Mouse (Mus musculus) midbrain, embryonic 10.5 days (tissue): Measurements from ENCODE around the gene Slc44a4. TPM values are rescaled to one million over a fixed set of nuclear protein-coding genes. Genes with fewer than 3 reads are reported as not detected.
"Not testable (repeated sequence)": the region's sequence is repeated elsewhere in the genome, so short reads cannot be mapped to it uniquely, and the experiment has no call there.

Experiments
- DNase-seq: peaks from one replicate; pipeline ENCODE4 v3.0.0-alpha.2; 2017; ENCODE audit warnings: low spot score
- H3K27ac ChIP-seq: fragments of 300-500 bp; sonication (generic); replicated peaks from 2 replicates; pipeline ENCODE4 v1.5.1; 2016; ENCODE audit warnings: mild to moderate bottlenecking
- H3K27me3 ChIP-seq: fragments of 300-500 bp; sonication (generic); 2 replicates; pipeline ENCODE4 v1.6.1; 2016; ENCODE audit warnings: low read depth, mild to moderate bottlenecking; ENCODE audit not compliant: poor library complexity, severe bottlenecking
- H3K36me3 ChIP-seq: fragments of 300-500 bp; sonication (generic); 2 replicates; pipeline ENCODE4 v1.6.1; 2016; ENCODE audit warnings: mild to moderate bottlenecking, moderate library complexity
- H3K4me1 ChIP-seq: fragments of 300-500 bp; sonication (generic); 2 replicates; pipeline ENCODE4 v1.6.1; 2016
- H3K4me3 ChIP-seq: fragments of 300-500 bp; sonication (generic); 2 replicates; pipeline ENCODE4 v1.5.1; 2016; ENCODE audit warnings: mild to moderate bottlenecking, moderate library complexity
- H3K9me3 ChIP-seq: fragments of 300-500 bp; sonication (generic); replicated peaks from 2 replicates; pipeline ENCODE4 v1.6.1; 2016; ENCODE audit warnings: mild to moderate bottlenecking
- WGBS: fragments of 180-500 bp; shearing (Covaris S2); methylation state at CpG from one replicate; pipeline ENCODE4 v1.1.7; 2016; 5-methylcytosine and 5-hydroxymethylcytosine counted together
- polyA plus RNA-seq: library from polyadenylated mRNA; unstranded; fragments of >200 nt; fragmentation: Nextera tagmentation; extraction: Ambion mirVana; gene quantifications from 2 replicates; pipeline ENCODE4 v1.2.1, GENCODE M21; 2016

The Slc44a4 gene
- polyA plus RNA-seq, 1 experiment from 2014 or later: not detected

- Histone ChIP-seq H3K9me3 (no peaks in the 10 kb centered on the region), H3K36me3 (0 out of 2 replicates have a peak, but pooled peaks cover 15% of the 10 kb centered on the region), H3K27ac (no peak overlapping the region; the same call in 1 of the 2 replicates), H3K4me3 (peak overlapping the region; percentile 69), H3K4me1 (peaks cover 35% of the 10 kb centered on the region), H3K27me3 (peaks cover 9% of the 10 kb centered on the region; the same call in 1 of the 2 replicates)
- DNase-seq: no peak
- 91% methylated on average over 8 of the region's 8 CpGs for WGBS
Measured at GRCm38 (mm10) chr17:34932287-34932686, 18.0 kb downstream of the Slc44a4 start.

- 0 out of 2 replicates have a peak overlapping the region, but pooled peaks have one; percentile 9 for H3K27ac ChIP-seq
- no peak for DNase-seq
- 71% methylated on average over 24 of the region's 24 CpGs for WGBS
Measured at GRCm38 (mm10) chr17:34934031-34934430, 19.8 kb downstream of the Slc44a4 start.

GRCm38 (mm10) chr17:34934830-34935229 is 20.6 kb downstream of the Slc44a4 start:
- no peak for DNase-seq
- Histone ChIP-seq H3K4me1 (peaks cover 35% of the 10 kb centered on the region), H3K9me3 (no peaks in the 10 kb centered on the region), H3K27me3 (peaks cover 9% of the 10 kb centered on the region; the same call in 1 of the 2 replicates), H3K4me3 (no peak overlapping the region), H3K27ac (no peak overlapping the region), H3K36me3 (0 out of 2 replicates have a peak, but pooled peaks cover 15% of the 10 kb centered on the region)
- 58% methylated on average over 8 of the region's 8 CpGs for WGBS

More at GRCm38 (mm10) chr17:34934031-34934430, 19.8 kb downstream of the Slc44a4 start:
- Histone ChIP-seq H3K4me1 (peaks cover 35% of the 10 kb centered on the region), H3K36me3 (0 out of 2 replicates have a peak, but pooled peaks cover 15% of the 10 kb centered on the region), H3K27me3 (peaks cover 9% of the 10 kb centered on the region; the same call in 1 of the 2 replicates), H3K9me3 (no peaks in the 10 kb centered on the region), H3K4me3 (peak overlapping the region; percentile 18; the same call in 1 of the 2 replicates)

GRCm38 (mm10) chr17:34937960-34938505 is 23.8 kb downstream of the Slc44a4 start:
- Histone ChIP-seq H3K9me3 (no peaks in the 10 kb centered on the region), H3K4me1 (peaks cover 25% of the 10 kb centered on the region), H3K4me3 (no peak overlapping the region), H3K36me3 (0 out of 2 replicates have a peak, but pooled peaks cover 13% of the 10 kb centered on the region), H3K27ac (no peak overlapping the region), H3K27me3 (no peaks in the 10 kb centered on the region)
- 86% methylated on average over 6 of the region's 6 CpGs for WGBS
- no peak for DNase-seq

- Histone ChIP-seq H3K36me3 (no peaks in the 10 kb centered on the region), H3K27ac (peak overlapping the region; percentile 83), H3K4me1 (peaks cover 8% of the 10 kb centered on the region), H3K27me3 (no peaks in the 10 kb centered on the region), H3K4me3 (peak overlapping the region; percentile 53), H3K9me3 (no peaks in the 10 kb centered on the region)
- WGBS: 8% methylated on average over 15 of the region's 15 CpGs
- DNase-seq: peak; percentile 64
Measured at GRCm38 (mm10) chr17:34941344-34942041, 27.2 kb downstream of the Slc44a4 start.

- Histone ChIP-seq H3K4me3 (no peak overlapping the region), H3K9me3 (no peaks in the 10 kb centered on the region), H3K36me3 (no peaks in the 10 kb centered on the region), H3K27me3 (no peaks in the 10 kb centered on the region), H3K4me1 (peaks cover 8% of the 10 kb centered on the region), H3K27ac (no peak overlapping the region)
- DNase-seq: no peak
- 90% methylated on average over 4 of the region's 4 CpGs for WGBS
Measured at GRCm38 (mm10) chr17:34943128-34943815, 29.0 kb downstream of the Slc44a4 start.

GRCm38 (mm10) chr17:34944362-34944761 is 30.1 kb downstream of the Slc44a4 start:
- peaks cover 2% of the 10 kb centered on the region for H3K36me3 ChIP-seq
- H3K4me1 ChIP-seq: peaks cover 8% of the 10 kb centered on the region
- no peaks in the 10 kb centered on the region for H3K9me3 ChIP-seq
- no peaks in the 10 kb centered on the region for H3K27me3 ChIP-seq
- H3K4me3 ChIP-seq: no peak overlapping the region
- H3K27ac ChIP-seq: no peak overlapping the region
- no peak for DNase-seq

- WGBS: 94% methylated on average over 5 of the region's 5 CpGs
- Histone ChIP-seq H3K4me1 (peaks cover 15% of the 10 kb centered on the region), H3K36me3 (peaks cover 24% of the 10 kb centered on the region), H3K9me3 (no peaks in the 10 kb centered on the region), H3K27ac (no peak overlapping the region), H3K4me3 (no peak overlapping the region), H3K27me3 (no peaks in the 10 kb centered on the region)
- no peak for DNase-seq
Measured at GRCm38 (mm10) chr17:34946486-34947140, 32.3 kb downstream of the Slc44a4 start.

- Histone ChIP-seq H3K36me3 (peaks cover 25% of the 10 kb centered on the region), H3K4me1 (peaks cover 11% of the 10 kb centered on the region), H3K9me3 (no peaks in the 10 kb centered on the region), H3K4me3 (no peak overlapping the region), H3K27ac (no peak overlapping the region), H3K27me3 (no peaks in the 10 kb centered on the region)
- DNase-seq: peak; percentile 46
- 37% methylated on average over 8 of the region's 8 CpGs for WGBS
Measured at GRCm38 (mm10) chr17:34947606-34948005, 33.3 kb downstream of the Slc44a4 start.

GRCm38 (mm10) chr17:34948721-34949552 is 34.7 kb downstream of the Slc44a4 start:
- H3K27me3 ChIP-seq, H3K4me3 ChIP-seq, H3K9me3 ChIP-seq, H3K27ac ChIP-seq: not testable (repeated sequence)
- Histone ChIP-seq H3K4me1 (peaks cover 11% of the 10 kb centered on the region), H3K36me3 (peaks cover 25% of the 10 kb centered on the region)
- DNase-seq: peak; percentile 24
- WGBS: 66% methylated on average over 9 of the region's 9 CpGs

- Histone ChIP-seq H3K27me3 (peaks cover 3% of the 10 kb centered on the region; the same call in 1 of the 2 replicates), H3K36me3 (peaks cover 25% of the 10 kb centered on the region), H3K4me3 (peak overlapping the region; percentile 78; the same call in 1 of the 2 replicates), H3K4me1 (peaks cover 11% of the 10 kb centered on the region), H3K27ac (peak overlapping the region; percentile 99; the same call in 1 of the 2 replicates), H3K9me3 (no peaks in the 10 kb centered on the region)
- WGBS: 39% methylated on average over 4 of the region's 4 CpGs
- peak; percentile 53 for DNase-seq
Measured at GRCm38 (mm10) chr17:34949553-34949969, 35.3 kb downstream of the Slc44a4 start.
